Mouse (Mus musculus): Measurements from ENCODE around the gene Tubgcp5.

The Tubgcp5 gene

DNA sequence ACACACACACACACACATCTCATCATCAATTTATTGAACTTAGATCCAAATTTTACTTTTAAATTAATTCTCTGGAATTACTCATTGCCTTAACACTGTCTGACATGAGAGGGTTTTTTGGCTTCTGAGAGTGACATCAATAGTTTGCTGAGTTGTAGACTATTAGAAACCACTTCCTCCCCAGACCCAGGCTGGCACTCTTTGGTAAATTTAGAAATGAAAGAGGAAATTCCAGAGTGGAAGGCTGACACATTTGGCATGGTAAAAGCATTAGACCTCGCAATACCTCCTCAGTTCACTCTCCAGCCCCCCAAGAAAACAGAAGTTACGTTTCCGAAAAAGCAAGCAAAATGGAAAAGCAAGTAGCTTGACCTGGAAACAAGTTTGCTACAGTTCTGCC, 58.8 kb downstream of the Tubgcp5 start:
- no peak for DNase-seq (ENCODE audit: low spot score)

DNA sequence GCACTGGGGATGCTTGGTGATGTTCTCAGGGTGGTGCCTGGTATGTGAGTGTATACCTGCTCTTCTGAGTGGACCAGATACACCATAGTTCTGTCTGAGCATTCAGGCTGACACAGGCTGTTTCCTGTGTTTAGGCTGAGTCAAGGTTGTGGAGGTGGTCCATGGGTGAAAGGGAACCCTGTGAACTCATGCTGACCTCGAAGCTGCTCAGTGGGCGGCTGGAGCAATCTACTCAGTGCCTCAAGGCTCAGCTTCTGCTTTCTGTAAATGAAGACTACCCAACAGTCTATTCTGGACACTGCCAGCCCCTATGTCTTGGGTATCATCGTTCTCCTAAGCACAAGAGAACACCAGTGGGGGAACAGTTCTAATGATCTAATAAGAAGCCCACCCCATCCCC, 61.6 kb downstream of the Tubgcp5 start:
- DNase-seq (ENCODE audit: low spot score): no peak

DNA sequence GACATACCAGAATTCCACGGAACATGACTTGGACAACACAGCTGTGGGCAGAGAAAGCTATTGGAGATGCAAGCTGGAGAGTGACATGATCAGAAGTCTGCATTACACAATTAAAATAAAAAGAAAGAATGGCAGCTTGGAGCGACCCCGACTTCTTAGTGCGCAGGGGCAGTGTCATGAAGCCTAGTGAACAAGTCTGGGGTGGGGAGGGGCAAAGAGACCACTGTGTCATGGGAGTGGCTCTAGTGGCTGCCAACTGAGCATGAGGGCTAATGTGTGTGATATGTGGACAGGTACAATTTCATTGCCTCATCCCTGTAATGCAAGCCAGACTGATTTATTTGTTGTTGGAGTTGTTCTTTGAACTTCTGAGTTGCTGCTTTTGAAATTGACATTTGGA, 62.8 kb downstream of the Tubgcp5 start:
- no peak for DNase-seq (ENCODE audit: low spot score)

DNA sequence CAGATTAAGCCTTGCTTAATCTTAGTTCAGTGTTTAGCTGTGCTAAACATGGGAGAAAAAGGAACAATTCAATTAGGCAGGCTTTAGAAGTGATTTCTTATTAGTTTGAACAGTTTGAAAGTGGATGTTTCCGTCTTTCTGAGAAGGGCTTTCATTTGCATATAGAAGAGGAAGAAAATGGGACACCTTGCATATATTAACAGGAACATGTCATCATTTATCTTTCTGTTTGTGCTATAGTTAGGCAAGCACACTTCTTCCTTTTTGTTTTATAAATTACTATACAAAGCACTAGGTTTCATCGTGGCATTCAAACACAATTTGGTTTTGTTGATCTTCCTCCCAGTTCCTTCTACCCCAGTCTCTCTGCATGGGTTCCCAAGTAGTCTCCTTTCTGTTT, 63.8 kb downstream of the Tubgcp5 start:
- no peak for DNase-seq (ENCODE audit: low spot score)

DNA sequence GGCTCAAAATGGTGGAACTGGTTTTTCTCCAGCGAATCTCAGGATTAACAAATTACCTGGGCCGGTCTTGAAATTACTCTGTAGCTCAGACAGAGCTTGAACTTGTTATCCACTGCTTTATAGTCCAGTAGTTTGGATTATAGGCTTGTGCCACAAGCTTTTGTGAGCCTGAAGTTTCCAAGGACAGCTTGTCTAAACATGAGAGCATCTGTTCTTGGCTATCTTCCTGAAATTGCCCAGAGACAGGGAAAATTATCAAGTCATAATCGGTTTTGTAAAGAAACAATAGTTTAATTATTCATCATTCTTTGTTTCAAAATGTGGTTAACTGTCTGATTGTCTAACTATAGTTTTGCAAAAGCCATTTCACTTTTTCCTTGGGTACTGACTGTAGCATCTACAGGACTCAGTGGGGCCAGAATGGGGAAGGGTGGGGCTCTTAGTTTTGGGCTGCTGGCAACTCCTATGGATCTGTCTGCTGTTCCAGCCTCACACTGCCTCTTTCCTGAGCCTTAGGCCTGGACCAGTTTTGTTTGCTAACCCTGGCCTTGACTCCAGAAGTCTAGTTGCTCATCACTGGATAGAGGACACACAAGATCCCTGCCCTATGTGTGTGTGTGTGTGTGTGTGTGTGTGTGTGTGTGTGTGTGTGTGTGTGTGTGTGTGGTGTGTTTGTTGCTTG, 65.0 kb downstream of the Tubgcp5 start:
- no peak for DNase-seq (ENCODE audit: low spot score)

DNA sequence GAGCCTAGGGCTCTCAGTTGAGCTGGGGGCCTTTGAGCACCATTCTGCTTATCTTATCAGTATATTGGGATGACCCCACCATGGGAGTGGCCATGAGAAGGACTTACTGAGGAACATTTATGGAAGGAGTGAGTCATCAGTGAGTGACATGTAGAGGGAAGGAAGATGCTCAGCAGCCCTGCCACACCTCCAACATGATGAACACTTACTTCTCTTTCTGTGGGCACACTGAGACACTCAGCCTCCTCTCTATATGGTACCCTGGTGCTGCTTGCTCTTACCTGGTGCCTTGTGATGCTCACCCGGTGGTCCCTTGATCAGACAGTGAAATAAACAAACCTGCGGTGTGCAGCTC, 65.5 kb downstream of the Tubgcp5 start:
- no peak for DNase-seq (ENCODE audit: low spot score)

DNA sequence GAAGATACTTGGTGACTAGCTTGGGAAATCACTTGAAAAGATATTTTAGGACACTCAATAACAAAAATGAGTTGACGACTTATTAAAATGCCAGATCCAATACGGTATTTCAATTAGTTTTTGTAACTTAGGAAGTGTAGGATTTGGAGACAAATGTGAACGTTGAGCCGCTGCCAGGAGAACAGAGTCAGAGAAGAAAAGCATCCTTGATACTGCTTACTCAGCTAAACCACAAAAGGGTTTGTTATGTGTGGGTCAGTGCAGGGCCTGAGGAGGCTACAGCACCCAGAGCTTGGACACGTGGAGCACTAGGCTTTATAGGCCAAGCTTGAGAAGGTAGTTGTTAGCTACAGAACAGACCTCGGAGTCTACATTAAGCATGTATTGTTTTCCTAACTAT, 66.0 kb downstream of the Tubgcp5 start:
- no peak for DNase-seq (ENCODE audit: low spot score)

DNA sequence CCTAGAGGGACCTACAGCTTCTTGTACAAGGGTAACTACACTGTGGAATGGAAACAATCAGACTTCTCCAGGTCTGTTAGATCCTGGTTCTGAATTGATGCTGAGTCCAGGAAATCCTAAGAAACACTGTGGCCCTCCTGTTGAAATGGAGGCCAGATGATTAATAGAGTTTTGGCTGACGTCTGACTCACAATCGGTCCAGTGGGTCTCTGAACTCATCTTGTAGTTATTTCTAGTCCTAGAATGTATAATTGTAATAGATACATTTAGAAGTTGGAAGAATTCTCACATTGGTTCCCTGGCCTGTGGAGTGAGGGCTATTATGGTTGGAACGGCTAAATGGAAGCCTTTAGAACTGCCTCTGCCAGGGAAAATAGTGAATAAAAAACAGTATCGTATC, 67.2 kb downstream of the Tubgcp5 start:
- DNase-seq (ENCODE audit: low spot score): no peak

DNA sequence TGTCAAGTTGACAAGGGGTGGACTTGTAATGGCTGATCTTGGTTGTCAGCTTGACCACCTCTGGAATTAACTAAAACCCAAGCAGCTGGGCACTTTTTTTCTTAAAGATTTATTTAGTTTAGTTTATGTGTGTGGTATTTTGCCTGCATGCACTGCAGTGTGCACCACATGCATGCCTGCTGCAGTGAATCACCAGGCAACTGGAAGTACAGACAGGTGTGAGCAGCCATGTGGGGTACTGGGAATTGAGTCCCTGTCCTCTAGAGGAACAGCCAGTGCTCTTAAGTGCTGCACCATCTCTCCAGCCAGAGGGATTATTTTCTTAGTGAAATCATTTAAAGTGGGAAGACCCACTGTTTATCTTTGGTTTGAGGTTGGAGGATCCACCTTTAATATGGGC, 71.1 kb downstream of the Tubgcp5 start:
- DNase-seq (ENCODE audit: low spot score): no peak

DNA sequence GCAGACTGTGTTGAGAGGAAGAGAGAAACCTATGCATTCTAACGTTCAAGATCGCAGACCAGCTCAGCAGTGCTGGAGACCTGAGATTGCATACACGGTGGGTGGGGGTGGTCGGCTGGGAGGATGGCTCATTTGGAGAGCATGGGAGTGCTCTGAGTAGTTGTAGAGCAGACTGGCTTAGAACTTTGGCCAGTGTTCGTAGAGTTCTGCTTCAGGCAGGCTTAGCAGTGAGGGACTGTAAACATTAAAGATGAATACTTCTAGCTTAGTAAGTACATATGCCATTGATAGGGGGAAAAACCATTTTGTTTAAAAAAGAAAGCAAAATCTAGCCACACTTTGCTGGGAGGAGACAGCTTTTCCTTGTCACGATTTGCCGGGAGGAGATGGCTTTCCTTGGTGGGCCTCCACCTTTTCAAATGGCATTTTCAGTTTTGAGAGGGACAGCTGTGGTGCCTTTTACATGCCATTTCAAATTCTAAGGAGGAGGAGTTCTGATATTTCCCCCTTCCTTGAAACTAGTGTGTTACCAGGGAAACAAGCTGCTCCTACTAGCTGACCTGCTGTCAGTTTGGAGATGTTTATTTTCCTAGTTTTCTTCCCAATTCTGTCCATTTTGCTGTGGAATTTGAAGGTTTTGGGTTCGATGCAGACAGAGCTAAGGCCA, 71.9 kb downstream of the Tubgcp5 start:
- no peak for DNase-seq (ENCODE audit: low spot score)

DNA sequence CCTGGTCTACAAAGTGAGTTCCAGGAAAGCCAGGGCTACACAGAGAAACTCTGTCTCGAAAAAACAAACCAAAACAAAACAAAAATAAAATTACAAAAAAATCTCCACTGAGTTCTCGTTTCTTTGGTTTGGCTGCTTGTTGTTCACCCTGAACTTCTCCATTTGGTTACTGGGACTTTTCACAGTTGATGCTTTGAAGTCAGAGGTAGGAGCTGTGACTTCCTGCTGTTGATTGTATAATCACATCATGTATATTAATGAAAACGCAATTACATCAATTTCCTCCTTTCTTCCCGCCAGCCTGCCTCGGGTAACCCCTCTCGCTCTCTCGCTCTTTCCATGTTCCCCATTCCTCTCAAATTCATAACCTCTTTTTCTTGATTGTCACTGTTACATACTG, 74.3 kb downstream of the Tubgcp5 start:
- DNase-seq (ENCODE audit: low spot score): no peak

DNA sequence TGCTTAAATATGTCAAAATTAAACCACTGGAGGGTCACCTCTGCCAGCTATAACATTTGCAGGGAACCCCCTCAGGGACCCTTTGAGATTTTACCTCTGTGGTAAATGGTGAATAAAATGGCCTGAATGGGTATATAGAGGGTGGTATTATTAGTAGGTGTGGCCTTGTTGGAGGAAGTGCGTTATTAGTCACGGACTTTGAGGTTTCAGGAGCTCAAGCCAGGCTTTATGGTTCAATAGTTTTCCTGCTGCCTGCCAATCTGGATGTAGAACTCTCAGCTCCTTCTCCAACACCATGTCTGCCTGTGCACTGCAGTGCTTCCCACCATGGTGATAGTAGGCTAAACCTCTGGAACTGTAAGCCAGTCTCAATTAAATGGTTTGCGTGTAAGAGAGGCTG, 75.3 kb downstream of the Tubgcp5 start:
- DNase-seq (ENCODE audit: low spot score): no peak

DNA sequence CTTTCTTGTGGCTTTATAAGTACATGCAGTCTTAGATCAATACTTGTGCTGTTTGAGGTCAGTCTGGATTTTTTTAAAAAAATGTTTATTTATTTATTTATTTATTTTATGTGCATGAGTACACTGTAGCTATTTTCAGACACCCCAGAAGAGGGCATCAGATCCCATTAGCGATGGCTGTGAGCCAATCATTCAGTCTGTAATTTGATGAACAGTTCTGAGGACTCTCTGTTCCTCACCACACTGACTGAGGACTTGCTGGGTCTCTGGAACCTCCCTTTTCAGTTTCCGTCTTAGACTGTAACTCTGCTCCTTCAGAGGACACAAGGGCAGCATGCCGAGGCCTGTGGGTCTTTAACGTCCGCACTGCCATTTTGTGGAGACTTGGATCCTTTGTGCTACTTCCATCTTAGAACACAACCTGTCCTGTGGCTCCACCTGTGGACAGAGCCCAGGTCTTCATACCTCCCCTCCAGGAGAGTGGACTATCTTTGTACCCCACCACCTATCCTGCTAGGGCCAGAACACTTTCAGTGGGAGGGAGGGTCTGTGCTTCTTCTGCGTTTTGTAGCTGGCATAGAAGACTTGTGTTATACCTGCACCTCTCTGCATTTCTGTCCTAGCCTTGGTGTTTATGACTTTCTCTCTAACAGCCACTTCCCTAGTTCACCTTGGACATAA, 76.5 kb downstream of the Tubgcp5 start:
- no peak for DNase-seq (ENCODE audit: low spot score)

DNA sequence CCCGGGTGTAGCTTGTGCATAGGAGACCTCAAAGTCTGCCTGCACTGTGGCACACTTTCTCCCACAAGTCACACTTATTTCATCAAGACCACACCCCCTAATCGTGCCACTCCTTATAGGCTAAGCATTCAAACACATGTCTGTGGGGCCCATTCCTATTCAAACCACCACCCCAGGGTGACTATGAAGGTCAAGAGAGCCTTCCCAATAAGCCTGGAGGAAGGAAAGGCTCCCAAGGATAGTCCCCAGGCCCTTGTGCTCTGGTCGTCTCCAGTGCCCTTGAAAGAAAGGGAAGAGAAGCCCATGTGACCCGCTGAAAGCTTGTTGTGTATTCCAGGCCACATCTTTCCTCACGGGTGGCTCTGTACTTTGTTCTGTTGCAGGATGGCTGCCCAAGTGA, 77.5 kb downstream of the Tubgcp5 start:
- no peak for DNase-seq (ENCODE audit: low spot score)

DNA sequence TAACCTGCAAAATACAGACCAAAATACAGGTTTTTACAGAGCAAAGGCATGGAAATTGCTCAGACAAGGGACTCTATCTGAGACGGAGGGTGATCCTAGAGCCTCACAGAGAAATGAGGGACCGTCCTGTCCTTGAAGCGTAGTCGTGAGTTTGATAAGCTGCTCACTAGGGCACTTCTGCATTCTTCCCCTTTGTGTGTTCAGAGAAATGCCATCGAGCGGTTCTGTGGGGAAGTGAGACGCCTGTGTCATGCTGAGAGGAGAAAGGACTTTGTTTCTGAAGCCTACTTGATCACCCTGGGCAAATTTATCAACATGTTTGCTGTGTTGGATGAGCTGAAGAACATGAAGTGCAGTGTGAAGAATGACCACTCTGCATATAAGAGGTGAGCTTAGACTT, 80.7 kb downstream of the Tubgcp5 start:
- no peak for DNase-seq (ENCODE audit: low spot score)

DNA sequence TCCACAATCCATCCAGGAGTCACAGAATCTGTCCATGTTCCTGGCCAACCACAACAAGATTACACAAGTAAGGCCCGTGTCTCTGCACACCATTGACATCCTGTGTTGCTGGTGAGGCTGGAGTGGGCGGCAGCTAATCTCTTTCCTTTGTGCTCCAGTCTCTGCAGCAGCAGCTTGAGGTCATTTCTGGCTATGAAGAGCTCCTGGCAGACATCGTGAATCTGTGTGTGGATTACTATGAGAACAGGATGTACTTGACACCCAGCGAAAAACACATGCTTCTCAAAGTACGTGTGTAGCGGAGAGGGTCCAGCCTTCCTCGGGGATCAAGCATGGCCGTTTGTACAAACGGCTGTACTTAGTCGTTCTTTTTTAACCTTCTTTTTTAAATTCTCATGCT, 83.8 kb downstream of the Tubgcp5 start:
- DNase-seq (ENCODE audit: low spot score): no peak

DNA sequence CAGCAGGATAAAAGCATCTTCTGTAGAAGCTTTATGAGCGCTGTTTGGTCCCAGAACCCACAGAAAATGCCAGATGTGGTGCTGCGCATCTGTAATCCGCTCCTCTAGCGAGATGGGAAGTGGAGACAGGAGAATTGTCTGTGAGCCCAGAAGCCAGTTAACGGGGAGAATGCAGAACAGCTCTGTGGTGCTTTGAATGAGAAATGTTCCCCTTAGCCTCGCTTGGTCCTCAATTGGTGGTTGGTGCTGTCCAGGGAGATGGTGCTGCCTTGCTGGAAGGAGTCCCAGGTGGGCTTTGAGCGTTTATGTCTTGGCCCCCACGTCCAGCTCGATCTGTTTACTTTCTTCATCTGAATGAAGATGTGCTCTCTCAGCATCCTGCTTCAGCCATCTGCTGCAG, 86.9 kb downstream of the Tubgcp5 start:
- DNase-seq (ENCODE audit: low spot score): no peak

Data from left cerebral cortex, adult 11 months (tissue).